Mouse (Mus musculus) left cerebral cortex, postnatal 36 days (tissue): Measurements from ENCODE around the gene Atp5d. TPM values are rescaled to one million over a fixed set of nuclear protein-coding genes. Genes with fewer than 3 reads are reported as not detected.

Source experiments
- DNase-seq, 2 experiments: peaks; one replicate each; pipeline ENCODE4 v3.0.0; 2021 to 2022; ENCODE audit warnings: low spot score in 2 of 2, mixed read lengths in 1 of 2
- intact Hi-C: fragments of 180-260 bp; cut with DNase I; formaldehyde crosslinking; loops from one replicate; pipeline ENCODE4 v1.15.1; 2025
- total RNA-seq, 2 experiments: library from RNA; stranded (reverse); gene quantifications; 2 replicates each; pipeline ENCODE4 v1.2.3; 2021

The Atp5d gene
- total RNA-seq, 2 experiments from 2014 or later = 334 to 384 TPM

DNA sequence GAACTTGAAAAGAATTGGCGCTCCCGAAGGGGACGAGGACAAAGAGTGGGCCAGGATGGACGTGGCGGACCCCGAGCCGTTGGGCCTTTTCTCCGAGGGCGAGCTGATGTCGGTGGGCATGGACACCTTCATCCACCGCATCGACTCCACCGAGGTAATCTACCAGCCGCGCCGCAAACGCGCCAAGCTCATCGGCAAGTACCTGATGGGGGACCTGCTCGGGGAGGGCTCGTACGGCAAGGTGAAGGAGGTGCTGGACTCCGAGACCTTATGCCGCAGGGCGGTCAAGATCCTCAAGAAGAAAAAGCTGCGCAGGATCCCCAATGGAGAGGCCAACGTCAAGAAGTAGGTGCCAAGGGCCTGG lies 21.9 kb upstream of the Atp5d start:
- intact Hi-C loops = no loop called here
- no peak for DNase-seq

DNA sequence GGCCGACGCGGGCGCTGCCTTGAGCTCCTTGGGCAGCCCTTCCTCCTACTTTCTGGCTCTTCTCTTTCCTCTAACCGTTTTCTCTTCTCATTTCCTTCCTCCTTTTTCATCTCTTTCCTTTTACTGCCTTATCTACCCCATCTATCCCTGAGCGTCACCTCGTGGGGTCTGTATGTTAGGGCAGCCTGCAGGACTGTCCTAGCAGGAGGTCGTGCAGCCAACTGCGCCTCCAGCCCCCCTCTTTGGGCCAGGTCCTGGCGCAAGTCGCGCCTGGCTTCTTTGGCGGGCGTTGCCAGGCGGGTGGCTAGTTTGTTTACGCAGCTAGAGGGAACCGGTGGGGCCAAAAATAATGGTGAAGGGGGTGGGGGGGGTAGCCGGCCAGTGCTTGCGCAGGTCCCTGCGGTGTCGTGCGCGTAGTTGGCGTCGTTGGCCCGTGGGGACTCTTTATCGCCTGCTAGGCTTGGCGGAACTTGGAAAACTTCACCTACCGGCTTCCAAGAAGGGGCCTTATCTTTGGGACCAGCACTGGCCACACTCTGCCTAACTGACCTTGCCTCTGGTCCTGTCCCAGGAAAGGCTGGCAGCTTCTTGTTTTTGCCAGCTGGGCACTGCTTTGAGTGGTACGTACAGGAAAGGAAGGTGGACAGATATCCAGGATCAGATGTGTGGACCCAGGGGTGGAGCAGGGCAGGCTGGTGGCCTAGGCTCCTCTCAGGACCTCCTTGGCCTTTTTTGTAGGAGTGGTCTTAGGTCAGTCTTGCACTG lies 21.3 kb upstream of the Atp5d start:
- intact Hi-C loops = no loop called here
- DNase-seq = no peak

DNA sequence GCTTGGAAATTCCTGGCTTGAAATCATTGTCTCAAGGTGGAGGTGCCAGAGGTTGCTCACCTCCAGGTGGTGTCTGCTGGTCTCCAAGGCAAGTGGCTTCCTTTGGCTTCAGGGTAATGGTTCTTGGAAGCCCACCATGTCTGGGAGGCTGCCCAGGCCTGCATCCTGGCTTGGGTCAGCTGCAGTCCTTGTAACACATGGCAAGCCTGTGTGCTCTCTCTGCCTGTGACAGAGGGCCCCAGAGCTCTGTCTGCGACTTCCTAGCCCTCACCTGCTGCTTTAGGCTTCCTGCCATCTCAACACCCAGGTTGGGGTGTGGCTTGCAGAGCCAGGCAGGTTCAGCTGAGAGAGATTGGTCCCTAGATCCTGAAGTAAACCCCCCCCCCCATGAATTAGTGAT lies 20.7 kb upstream of the Atp5d start:
- intact Hi-C loops = no loop called here
- DNase-seq = no peak

DNA sequence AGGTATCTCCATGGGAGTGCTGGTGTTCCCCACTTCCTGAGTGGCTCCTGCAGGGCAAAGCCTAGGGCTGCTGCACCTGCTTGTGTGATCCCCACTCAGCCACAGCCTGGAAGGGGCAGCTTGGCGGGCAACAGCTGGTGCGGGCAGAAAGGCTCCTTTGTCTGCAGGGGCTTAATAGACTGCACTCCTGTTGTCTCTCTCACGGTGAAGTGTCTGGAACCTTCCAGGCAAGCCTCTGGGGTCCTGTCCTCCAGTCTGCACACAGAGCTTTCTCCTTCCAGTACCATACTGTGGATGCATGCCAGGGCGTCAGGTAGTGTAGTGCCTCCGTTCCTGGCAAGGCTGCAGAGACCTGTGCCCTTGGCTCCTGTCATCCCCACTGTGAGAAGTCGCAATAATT lies 19.9 kb upstream of the Atp5d start:
- intact Hi-C loops = no loop called here

DNA sequence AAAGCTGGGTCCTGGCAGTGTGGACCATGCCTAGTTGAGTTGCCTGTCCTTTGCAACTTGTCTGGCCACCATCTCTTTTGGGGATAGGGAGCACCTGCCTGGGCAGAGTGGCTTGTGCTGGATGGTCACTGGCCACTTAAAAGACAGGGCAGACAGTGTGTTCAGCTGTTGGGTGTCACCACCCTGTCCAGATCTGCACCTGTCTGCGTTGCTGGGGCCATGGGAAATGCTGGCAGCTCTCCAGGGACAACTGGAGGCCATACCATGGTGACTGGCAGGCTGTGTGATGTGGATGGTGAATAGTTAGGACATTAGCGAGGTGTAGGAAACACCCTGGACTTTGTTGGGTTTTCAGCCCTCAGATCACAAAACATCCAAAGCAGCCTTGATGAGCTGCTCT lies 18.3 kb upstream of the Atp5d start:
- intact Hi-C loops = no loop called here
- DNase-seq = no peak

More for the DNA sequence above, 19.9 kb upstream of the Atp5d start:
- no peak for DNase-seq

DNA sequence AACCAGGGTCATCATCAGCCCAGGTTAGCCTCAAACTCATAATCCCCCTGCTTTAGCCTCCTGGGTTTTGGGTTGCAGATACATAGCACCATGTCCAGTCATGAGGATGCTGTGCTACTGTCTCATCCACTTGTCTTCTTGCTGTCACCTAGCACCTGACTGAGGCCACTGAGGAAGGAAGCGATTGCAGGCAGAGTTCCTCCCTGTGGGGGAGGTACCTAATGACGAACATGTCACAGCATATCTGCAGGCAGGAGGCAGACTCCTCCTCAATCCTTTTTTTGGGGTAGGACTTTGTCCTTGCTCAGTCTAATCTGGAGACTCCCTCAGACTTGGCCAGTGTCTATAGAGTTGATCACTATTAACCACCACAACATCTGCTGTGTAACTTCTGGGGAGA lies 16.8 kb upstream of the Atp5d start:
- intact Hi-C loops = no loop called here
- no peak for DNase-seq

DNA sequence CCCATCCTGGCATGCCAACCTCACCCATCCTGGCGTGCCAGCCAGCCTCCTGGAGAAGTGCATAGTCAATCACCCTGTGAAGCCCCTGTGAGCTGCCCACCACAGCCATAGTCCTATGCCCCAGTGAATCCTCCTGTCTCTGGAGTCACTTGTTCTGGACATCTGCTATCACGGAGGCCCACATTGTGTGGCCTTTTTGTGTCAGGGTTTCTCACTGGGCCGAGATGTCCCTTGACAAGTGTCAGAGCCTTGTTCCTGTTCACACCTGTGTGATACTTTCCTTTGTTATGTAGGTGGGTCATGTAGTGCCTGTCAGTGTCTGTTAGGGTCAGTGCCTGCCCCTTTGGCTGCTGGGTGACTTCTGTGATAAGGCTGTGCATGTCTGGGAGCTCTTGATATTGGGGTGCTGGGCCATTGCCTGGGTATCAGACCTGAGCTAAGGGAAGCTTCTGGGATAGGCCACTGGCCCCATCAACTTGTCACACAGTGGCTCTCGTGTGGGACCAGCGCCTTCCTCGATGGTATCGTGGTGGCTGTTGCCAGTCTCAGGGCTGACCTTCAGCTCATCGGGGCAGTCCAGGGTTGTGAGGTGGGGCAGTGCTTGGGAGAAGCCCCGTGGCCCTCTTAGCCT lies 14.4 kb upstream of the Atp5d start:
- intact Hi-C loops = no loop called here
- no peak for DNase-seq

DNA sequence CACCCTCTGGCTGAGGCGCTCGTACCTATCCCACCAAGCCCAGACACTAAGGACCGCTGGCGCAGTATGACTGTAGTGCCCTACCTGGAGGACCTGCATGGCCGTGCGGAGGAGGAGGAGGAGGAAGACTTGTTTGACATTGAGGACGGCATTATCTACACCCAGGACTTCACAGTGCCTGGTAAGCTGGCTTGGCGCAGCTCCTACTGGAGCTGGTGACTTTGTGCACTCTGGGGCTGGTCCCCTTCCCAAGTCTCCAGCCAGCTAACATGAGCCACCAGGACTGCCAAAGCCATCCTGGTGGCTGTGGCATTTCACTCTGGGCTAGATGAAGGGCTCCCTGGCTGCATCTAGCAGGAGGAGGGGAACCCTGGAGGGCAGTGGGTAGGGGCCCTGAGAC lies 10.5 kb upstream of the Atp5d start:
- intact Hi-C loops = no loop called here
- DNase-seq = no peak

DNA sequence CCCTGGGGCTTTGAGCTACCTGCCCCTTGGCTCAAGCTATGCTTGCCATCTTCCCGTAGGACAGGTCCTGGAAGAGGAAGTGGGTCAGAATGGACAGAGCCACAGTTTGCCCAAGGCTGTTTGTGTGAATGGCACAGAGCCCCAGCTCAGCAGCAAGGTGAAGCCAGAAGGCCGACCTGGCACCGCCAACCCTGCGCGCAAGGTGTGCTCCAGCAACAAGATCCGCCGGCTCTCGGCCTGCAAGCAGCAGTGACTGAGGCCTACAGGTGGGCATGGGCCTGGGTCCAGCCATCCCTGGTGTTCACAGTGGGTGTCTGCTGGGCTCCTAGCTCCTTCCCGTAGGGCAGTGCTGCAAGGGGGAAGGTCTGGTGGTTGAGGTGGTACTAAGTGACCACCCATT lies 8.6 kb upstream of the Atp5d start:
- intact Hi-C loops = no loop called here
- DNase-seq = peak in 1 of 2 experiments; percentile 30

DNA sequence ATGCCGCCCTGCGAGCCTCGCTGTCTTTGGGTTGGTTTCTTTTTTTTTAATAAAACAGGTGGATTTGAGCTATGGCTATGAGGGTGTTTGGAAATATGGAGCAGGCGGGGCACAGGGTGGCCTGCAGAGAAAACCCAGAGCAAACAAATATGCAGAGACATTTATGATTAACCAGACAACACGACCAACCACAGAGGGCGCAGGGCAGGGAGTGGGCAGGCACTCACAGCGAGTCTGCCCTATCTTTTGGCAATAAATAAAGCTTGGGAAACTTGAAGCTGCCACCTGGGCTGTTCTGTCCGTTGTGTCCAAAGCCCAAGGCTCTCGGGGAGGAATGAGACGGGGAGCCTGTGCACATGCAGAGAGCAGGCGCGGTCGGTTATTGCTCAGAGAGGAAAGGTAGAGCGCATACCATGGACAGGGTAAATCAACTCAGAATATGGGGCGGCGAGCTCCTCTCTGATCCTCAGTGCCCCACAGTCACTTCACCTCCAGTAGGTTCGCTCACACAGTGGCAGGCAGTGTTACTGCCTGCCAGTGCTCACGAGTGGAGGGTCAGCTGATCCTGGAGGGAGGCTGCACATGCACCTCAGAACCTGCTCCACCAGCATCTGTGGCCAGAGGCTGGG lies 7.9 kb upstream of the Atp5d start:
- no peak for DNase-seq
- intact Hi-C loops = no loop called here

DNA sequence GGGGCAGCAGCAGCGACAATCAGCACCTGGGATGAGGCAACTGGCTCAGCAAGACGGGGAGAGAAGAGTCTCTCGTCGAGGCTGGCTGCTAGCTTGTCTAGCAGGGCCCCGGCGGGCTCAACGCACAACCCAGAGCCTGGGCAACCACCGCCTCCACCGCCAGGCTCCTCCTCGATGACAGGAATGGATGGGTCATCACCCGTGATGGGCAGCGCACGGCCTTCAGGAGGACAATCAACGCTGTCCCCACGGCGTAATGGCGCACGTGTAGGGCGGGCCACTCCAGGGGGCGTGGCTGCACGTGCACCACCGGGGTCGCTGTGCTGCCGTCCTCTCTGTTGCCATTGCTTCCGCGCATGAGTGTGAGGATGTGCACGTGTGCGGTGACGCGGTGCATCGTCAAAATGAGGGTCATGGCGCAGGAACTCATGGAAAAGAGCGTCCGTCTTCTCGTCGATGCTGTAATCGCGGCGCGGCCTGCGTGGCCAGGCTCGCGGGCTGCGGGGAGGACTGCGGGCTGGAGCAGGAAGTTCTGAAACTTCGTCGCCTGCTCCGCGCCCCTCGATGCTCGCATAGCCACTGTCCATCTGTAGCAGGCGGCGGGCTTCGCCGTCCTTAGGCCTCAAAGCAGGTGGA lies 7.0 kb upstream of the Atp5d start:
- peak; percentile 69 to 77 for DNase-seq
- intact Hi-C loops = no loop called here

DNA sequence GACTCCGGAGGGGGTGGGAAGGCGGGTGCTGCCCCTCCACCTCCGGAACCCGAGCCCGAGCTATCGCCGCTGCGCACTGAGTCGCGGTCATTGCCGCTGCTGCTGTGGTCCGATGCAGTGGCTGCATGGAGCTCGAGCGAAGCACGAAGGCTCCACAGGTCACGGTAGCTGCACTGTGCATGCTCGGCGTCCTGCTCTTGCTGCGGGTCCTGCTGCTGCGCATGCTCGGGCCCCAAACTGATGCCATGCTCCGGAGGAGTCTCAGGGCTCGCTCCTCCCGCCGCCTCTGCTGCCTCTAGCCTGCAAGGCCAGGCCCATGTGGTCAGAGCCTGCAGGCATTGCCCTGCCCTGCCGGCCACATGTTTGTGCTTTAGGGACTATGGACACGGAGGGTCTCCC lies 6.5 kb upstream of the Atp5d start:
- peak in 1 of 2 experiments; percentile 54 for DNase-seq
- intact Hi-C loops = no loop called here

DNA sequence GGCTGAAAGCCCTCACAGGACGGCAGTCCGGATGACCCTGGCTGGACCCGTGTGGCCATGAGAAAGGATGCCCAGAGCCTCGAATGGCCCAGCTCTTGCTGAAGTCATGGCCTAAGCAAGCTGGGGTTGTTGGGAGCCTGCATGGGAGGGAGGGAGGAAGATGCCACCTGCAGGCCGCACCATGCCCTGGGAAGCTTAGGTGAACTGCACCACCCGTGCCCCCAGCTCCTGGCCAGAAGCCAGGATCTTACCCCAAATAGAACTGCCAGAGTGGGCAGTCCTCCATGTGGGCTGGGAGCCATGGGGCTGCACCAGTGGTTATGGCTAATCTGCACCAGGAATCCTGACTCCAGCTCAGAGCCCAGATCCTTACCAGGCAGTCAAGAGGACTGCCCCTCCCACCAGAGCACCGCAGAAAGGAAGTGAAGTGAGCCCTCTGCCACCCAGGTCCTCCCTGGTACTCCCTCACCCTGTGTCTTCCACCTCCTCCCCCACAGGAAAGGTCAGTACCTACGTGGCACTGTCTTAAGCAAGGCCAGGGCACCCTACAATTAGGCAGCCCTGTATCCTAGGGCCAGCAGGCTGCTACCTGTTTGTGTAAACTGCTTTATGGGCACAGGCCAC lies 5.1 kb upstream of the Atp5d start:
- peak in 1 of 2 experiments; percentile 36 for DNase-seq
- intact Hi-C loops = no loop called here

DNA sequence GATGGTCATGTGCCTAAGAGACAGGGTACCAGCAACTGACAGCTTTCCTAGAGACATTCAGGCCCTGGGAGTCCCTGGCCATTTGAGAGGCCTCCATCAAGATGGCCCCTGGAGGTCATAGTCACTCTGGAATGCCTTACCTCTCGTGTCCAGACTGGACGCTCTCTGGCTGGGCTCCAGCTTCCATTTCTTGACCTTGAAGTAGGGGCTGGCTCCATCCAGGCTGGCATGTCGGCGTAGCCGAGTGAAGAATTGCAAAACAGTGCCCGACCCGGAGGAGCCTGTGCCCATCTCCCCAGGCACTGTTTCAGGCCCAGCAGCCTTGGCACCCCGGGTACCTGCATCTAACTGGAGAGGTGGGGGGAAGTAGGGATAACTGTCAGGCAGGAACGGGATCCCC lies 4.0 kb upstream of the Atp5d start:
- intact Hi-C loops = no loop called here
- DNase-seq = peak in 1 of 2 experiments; percentile 8

DNA sequence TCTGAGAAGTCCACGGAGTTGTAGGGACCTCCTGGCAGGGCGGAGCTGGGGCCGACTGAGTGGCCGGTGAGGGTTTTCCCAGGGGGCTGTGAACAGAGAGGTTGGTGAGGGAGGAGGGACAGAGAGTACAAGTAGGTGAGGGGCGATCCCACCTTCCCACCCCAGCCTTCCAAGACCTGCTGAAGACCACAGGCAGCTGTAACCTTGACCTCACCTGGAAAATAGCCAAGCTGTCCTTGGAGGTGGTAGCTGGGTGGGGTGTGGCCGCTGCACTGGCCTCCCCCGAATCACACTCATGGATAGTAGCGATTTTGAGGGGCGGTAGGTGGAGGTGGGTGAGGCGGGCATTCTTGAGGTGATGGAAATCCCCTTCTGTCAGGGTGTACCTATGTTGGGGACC lies 3.3 kb upstream of the Atp5d start:
- peak in 1 of 2 experiments; percentile 5 for DNase-seq
- intact Hi-C loops = no loop called here

DNA sequence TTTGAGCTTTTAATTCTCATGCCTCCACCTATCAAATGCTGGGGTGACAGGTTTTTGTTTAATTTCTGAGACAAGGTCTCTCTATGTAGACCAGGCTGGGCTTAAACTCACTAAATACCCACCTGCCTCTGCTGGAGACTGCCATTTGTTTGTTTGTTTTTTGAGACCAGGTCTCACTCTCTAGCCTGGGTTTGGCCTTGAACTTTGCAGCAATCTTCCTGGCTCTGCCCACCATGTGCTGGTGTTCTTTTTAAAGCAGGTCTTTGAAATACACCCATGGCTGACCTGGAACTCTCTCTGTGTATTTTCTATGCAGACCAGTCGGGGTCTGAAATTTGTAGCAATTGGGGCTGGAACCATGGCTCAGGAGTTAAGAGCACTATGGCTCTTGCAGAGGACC lies 2.8 kb upstream of the Atp5d start:
- intact Hi-C loops = no loop called here
- DNase-seq = no peak

DNA sequence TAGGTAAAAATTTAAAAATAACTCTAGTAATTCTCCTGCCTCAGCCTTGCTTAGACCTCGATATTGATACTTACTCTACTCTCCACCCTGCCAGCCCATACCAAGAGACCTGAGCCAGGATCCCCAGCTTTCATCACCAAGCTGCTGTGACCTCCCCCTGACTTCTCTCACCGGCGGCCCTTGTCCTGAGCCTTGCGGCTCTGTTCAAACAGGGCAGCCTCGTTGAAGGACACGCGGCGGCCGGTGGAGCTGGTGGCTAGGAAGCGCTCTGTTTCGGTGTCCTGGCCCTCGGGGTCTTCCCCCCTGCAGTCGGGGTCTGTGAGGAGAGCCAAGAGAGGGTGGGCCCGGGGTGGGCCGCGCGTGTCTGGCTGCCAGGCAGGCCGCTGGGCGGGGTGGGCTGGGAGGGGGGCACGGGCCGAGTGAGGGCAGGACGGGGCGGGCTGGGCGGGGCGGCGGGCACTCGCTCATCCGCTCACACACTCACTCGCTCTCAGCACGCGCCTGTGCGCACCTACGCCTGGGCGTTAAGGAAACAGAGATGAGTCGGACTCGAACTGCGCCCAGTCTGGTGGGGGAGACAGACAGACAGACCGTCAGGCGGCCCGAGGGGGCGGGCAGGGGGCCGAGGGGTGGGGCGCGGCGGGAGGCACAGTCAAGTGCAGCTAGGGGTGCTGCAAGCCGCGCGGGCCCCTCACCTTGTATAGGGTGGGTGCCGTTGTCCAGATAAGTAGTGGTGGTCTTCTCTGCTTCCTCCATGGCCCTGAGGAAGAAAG lies 2.1 kb upstream of the Atp5d start:
- DNase-seq = peak in 1 of 2 experiments; percentile 33
- intact Hi-C loops = no loop called here

DNA sequence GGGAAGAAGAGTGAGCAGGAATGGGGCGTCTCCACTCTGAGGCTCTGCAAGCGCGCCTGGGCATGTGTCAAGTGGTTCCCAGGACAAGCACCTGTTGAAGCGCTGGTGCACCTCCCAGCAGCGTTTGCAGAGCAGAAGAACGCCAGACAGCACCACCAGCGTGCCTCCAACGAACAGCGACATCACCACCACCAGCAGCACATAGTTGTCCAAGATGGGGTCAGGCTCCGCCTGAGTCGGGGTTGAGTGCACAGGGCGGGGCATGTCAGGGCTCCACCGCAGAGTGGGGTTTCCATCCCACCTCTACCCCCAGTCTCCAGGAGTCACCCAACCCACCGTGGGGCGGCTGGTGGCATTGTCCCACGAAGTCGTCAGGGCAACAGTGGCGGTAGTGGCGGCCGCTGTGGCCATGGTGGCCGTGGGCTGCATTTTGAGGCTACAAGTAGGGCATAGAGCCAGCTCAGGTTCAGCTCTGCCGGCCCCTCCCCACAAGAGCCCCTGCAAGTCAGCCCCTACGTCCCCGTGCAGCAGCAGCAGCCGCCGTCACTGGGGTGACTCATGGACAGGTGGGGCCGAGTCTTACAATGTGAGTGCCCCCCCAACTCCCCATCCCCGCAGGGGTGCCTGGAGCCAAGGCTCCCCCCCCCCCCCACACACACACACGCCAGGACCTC lies 1.3 kb upstream of the Atp5d start:
- peak in 1 of 2 experiments; percentile 66 for DNase-seq
- intact Hi-C loops = no loop called here
